Mouse (Mus musculus) large intestine, adult 2 months (tissue): ENCODE measurements around the gene Pard3b. TPM values are rescaled to one million over a fixed set of nuclear protein-coding genes. Genes with fewer than 3 reads are reported as not detected.

ENCODE experiments used
- DNase-seq: peaks from one replicate; pipeline ENCODE4 v3.0.0-alpha.2; 2012; ENCODE audit warnings: low read depth, low spot score
- WGBS: fragments of 180-500 bp; shearing (Covaris S2); methylation state at CpG from one replicate; pipeline ENCODE4 v1.1.7; 2018; 5-methylcytosine and 5-hydroxymethylcytosine counted together
- polyA plus RNA-seq: library from polyadenylated mRNA; depleted of rRNA; stranded (reverse); fragments of >200 nt; gene quantifications from 2 replicates; pipeline ENCODE4 v1.2.3, GENCODE M21; 2012

The Pard3b gene
- polyA plus RNA-seq, 1 experiment = 1.9 TPM

DNA sequence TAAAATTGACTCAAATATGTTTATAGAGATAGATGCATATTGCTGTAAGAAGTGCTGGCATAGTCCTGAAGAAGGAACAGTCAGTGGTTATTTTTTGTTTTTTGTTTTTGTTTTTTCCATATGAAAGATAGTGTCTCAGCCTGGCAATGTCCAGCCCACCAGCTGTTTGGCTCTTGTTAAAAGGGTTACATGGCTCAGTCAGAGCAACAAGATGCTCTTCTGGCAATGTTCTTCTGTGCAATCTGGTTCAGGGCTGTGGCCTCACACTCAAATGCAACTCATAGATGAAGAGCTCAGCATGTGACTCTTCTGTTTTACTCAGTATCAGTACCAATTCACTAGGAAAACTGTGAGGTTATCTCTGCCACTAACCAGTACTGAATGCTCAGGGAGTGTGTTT lies 104.2 kb downstream of the Pard3b start:
- no peak for DNase-seq

DNA sequence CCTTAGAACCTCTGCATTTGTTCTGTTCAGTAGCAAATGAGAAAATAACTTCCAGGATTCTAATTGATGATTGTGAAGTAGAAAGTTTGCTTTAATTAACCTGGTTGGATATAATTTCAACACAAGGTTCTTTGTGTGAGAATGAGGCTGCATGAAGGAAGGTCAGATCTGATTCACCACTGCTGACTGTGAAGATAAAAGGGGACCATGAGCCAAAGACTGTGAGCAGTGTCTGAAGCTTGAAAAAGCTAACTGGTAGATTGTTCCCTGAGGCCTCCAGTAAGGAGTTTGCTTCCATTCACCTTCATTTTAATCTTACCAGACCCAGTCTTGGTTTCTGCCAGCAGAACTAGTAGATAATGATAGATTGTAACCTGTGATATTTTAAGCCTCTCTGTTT lies 108.9 kb downstream of the Pard3b start:
- DNase-seq = no peak

DNA sequence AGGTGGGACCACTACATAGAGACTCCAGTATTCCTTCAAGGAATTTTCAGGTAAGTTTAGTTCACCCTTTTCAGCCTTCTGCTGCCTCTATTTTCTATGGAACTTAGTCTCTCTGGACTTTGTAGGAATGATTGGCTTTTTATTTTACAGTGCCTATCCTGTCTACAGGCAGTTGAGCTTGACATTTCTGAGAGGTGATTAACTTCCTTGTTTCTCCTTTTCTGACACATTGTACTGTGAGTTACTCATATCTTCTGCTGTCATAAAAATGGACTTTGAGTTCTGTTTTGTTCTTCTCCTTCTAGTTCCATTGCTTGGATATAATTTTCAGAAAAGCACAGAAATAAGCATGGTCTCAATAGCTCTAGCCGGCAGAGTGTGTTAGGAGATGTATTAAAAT lies 112.4 kb downstream of the Pard3b start:
- 70% methylated on average over 1 of the region's 1 CpGs for WGBS
- DNase-seq = no peak

DNA sequence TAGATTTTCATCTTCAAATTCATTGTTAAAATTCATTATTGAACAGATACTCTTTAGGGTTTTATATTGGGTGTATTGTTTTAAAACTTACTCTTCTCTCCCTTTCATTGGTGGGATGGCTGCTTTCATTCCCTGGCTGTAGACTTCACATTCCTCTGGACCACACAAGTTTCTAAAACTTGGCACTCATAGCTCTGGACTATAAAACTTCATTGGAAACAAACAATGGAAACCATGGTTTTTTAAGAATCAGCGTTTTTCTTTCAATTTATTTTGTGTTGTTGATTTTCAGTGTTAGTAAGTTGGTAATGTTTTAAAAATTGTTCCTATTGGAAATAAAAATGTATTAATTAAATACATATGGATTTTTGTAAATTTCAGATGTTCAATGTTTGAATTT lies 118.1 kb downstream of the Pard3b start:
- WGBS = 53% methylated on average over 1 of the region's 1 CpGs
- DNase-seq = no peak

DNA sequence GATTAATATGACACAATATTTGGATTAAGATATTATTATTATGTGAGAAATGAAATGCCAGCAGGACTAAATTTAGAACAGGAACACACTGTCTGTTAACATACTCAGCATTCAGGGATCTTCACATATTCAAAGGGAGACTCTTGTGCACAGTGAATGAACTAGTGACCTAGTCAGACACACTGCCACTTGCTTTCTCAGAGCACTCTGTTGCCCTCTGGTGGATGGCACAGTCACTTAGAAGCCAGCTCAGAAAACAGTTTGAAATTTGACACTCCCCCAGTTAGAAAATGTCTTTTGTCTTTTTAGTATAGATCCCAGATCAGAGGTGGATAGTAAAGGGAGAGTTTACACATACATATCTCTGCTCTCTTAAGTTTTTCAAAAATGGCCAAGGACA lies 132.6 kb downstream of the Pard3b start:
- DNase-seq = peak; percentile 59

DNA sequence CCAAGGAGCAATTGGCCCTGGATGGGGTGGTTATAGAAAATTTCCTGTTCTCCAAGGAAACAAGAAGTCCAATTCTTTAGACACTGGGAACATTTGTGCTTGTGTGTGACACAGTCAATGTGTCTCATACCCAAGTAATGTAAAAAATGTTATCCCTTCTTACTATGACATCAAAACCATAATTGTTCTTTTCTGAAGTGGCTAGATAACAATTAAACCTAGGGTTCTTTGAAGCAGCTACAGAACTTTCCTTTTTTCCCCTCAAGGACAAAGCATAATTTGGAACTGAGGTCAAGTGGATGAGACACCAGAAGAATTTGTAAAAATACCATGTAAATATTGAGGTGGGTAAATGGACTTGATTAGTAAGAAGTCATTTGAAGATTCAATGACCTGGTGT lies 140.1 kb downstream of the Pard3b start:
- DNase-seq = no peak

DNA sequence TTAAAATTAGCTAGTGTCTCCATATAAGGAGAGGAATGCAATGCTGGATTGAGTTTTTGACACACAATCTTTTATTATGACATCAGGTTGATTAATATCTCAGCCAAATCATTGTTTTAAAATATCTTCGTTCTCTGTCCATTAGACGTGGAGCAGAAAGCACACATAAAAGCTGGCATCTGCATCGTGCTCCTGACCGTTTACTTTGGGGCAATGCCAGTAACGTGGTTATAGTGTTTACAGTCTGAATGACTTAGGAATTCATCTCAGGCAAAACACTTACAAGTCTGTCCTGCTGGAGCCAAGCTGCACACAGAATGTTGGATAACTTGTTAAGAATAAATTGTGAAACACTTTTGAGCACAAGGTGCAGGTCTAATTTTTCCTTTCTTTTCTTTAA lies 141.3 kb downstream of the Pard3b start:
- peak; percentile 57 for DNase-seq
- 7% methylated on average over 5 of the region's 5 CpGs for WGBS

DNA sequence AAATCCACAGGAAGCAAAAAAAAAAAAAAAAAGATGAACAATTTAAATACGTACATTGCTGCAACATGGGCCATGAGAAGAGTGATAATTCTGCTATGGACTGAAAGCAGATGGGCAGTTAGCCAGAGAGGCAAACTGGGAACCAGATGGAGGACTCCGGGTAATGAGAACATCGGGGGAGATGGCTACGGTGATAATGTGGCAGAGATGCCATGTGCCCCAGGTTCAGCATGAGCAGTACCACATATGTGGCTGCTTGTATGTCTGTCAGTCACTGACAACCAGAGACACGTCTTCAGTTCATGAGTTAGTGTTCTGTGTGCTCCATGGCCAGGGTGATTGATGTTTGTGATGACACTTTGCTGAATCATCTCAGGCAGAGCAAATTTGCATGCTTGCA lies 157.7 kb downstream of the Pard3b start:
- 94% methylated on average over 5 of the region's 5 CpGs for WGBS

DNA sequence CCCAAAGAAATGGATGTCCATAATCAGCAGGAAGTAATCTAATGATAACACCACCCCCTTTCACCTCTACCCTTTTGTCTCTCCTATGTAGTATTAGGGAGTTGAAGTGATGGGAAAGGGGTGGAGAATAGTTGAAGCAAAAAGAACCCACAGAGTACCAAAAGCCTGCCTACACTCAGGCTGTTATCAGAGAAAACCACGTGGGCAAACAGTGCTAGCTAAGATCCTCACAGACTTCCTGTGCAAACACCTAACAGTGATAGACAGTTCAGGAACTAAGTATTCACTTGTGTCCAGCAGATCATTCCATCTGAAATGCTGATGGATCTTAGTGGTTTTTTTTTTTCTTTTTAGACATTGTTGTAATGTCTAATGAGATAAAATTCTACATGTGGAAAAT lies 181.6 kb downstream of the Pard3b start:
- DNase-seq = no peak
- WGBS = 20% methylated on average over 1 of the region's 1 CpGs

More for the DNA sequence above, 157.7 kb downstream of the Pard3b start:
- no peak for DNase-seq

DNA sequence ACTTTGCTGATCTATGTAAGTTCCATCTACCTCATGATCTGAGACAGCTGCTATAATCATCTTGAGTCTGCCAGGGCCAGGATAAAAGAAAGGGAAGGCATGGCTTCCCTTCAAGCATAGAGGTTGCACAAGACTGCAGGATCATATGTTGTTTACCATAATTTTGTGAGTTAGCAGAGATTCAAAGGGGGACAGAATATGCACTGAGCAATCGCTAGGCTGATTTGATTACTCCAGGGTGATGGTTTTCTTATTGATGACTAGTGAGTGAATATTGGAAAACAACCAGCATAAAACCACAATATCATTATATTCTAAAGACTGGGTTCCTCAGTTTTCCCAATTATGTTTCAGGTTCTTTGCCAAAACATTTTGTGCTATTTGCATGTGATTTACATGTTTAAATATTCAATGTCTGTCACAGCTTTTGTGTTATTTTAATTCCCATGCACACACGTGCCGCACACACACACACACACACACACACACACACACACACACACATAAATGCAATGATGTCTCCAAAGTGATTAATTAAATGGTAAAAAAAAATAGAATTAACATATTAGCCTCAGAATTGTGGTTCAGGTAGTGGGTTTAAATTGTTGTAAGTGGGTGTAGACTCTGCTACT lies 187.1 kb downstream of the Pard3b start:
- DNase-seq = no peak
- WGBS = 91% methylated on average over 3 of the region's 3 CpGs

DNA sequence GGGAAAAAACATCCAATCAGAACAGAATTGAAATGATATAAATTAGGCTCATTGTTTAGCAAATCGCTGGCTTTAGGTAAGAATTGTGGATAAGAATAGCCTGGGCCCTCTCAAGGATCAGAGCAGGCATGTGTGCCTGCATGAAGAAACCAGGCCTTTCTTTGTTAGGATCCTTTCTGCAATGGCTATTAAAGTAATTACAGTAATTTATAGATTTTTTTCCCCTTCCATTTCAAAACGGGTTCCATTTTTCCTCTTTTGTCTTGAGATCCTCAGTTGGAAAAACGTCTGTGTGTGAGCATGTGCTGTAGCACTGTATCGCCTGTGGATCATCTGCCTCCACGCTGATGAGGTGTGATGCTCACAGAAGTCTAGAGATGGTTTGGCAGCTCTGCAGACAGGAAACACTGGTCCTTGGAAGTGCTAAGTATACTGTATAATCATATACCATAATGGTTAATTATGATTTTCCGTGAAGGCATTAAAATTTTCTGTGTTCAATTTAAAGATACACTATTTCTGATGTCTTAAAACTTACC lies 198.5 kb downstream of the Pard3b start:
- WGBS = 73% methylated on average over 6 of the region's 6 CpGs
- no peak for DNase-seq

DNA sequence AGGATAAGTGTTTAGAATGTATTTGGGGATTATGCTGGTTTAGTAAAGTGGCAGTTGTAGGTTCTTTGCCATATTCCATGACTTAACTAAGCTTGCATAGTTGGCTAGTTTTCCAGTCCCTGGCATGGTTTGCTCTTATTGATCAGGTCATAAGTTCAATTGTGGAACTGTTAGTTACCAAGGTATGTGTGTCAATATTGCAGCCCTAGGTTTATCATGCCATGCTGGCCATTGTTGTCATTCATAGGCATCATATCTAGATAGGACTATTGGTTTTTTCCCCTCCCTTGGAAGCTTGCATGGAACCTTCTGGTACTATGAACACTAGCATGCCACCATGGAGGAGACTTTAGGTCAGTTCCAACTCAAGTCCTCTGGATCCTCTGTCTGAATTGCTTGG lies 208.0 kb downstream of the Pard3b start:
- no peak for DNase-seq

DNA sequence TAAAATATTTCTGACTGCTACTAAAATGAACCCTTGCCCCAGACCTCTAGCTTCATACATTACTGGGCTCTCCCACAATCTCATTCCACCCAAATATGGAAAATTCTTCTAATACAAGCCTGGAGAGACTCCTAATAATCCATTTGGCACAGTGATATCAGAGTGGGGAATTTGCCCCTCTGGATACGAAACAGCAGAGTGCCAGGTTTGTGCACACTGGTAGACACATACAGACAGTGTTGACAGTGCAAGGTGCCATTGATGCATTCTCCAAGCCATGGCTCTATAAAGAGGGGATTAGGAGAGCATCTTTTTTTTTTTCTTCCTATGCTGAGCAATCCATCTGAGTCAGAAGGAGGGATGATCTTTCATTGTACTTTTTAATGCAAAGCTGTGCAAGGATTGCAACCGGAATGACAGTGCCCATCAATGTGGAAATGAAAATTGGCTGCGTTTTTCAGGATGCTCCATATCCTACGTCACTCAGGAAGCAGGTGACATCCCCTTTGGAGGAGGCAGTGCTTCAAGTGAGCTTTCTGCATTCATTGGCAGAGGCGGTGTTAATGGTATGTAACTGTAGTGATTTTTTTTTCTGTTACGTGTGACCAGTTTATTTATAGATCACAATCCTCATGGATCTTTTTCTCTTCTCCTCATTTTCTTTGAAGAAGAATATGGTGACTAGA lies 210.5 kb downstream of the Pard3b start:
- no peak for DNase-seq
- WGBS = 84% methylated on average over 6 of the region's 6 CpGs

DNA sequence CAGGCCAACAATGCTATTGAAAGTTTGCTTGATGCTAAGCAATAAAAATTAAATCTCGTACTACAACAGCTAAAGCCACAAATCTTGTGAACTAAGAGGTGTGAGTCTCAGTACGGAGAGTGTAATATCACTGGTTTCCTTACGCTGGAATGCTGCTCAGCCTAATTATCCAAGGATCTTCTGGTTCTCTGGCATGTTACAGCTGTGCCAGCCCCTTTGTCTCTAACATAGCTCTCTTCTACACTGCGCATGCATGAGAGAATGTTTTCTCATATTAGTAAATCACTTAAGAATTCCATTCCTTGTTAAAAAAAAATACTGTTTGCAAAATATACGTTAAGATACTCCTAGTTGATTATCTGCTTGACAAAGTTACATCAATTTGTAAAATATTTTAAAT lies 211.8 kb downstream of the Pard3b start:
- WGBS = 83% methylated on average over 5 of the region's 5 CpGs
- no peak for DNase-seq

DNA sequence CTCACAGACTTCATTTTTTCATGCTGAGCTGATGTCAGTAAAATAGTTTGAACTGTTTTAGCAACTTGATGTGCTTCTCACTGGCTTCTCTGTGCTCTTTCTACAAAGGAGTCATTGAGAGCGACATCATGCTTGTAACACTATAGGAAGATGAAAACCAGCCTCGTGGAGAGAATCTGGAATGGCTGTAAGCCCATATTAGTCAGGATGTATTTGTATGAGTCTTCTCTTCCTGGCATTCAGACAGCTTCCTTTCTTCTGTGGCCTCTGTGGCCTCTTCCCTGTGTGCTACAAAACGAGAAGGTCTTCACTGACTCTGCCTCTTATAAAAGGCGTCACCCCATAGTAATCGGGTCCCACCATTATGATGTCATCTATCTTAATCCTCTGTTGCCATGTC lies 212.6 kb downstream of the Pard3b start:
- DNase-seq = no peak
- 63% methylated on average over 5 of the region's 5 CpGs for WGBS

DNA sequence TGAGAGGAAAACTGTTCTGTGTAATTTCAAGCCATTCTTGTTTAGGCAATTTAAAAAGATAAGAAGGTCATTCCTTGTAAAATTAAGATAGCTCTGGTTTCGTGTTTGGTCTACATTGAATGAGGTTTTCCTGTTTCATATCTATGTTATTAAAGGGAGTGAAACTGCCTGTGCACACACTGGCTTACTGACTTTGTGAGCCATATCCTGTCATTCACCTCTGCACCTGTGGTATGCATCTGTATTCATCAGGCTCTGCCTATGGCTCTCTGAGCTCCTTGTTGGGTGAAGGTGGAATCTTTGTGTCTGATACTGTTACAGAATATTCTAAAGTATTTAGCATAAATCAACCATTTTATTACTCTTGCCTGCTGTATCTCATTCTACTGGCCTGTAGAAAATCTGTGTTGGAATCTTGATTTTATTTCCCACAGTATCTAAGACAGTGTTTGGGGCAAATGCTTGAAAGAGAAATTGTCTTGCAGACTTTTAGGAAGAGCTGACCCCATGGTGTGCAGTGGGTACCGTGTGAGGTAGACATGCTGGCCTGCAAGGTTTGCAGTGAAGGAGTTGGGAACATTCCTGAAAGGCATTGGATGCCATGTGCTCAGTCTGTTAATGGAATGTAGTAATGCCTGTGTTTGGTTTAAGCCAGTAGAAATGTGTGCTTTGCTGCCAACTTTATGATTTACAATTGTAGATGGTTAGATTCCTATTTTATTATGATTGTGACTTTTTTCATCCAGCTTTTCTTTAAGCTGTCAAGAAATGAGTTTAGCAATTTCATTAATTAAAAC lies 228.9 kb downstream of the Pard3b start:
- WGBS = 41% methylated on average over 2 of the region's 2 CpGs
- no peak for DNase-seq

DNA sequence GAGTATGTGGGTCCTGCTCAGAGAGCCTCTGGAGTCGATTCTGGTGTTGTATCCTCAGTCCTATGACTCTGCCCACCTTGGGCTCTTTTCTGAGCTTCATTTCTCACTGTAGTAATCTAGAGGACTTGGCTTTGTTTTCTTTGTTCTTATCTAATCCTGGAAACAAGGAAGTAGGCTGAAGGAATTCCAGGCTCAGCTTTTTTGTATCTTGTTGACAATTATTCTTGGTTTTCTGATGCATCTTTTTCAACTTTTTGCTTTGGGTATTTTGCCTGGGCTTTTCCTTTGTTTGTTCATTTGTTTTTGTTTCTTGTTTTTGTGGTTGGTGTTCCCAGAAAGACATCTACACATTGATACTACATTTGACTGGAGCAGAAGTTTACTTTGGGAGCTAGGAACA lies 236.3 kb downstream of the Pard3b start:
- WGBS = 37% methylated on average over 1 of the region's 1 CpGs

DNA sequence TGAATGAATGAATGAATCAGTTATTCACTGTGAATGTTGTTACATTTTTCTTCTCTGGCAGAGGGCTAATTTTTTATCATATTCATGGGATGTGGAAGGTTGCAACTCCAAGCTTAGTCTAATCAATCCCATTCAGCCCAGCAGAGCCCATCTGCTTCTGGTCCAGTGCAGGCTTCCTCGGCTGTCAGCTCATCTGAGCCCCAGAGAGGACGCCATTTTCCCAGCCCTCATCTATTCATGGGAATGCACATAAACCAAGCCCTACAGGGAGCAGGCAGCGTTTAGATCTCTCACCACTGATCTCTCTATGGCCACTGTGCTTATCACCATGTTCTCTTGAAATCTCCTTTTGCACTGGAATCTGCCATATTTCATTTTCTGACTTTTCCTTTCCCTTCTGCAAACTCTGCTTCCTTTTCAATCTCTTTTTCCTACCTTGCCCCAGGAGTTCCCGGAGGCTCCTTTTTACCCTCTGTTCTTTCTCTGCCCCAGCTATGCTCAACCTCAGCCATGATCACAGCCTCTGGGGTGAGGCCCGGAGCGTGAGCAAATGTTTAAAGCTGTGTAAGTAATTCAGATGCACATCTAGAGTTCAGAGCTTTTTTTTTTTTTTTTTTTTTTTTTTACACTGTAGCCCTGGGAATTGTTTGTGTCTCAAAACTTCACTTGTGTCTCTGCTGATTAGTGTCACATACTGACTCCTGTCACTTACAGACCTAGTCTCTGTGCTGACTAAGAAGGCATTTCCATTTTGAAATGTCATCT lies 241.3 kb downstream of the Pard3b start:
- WGBS = 88% methylated on average over 6 of the region's 6 CpGs
- no peak for DNase-seq

More for the DNA sequence above, 236.3 kb downstream of the Pard3b start:
- DNase-seq = no peak

DNA sequence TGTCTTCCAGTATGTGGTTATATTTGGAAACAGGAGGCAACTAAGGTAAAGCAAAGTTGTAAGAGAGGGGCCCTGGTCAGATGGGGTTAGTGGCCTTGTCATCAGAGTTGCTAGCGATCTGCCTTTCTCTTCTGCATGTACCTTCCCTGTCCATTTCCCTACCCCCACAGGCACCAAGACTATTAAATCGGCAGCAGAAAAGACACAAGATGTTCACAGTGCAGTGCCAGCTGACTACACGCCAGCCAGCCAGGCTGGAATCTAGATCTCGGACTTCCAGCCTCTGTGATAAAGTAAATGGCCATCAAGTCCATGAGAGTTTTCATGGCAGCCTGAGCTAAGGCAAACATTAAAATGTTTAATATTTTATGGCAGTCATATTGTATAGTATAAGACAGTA lies 257.4 kb downstream of the Pard3b start:
- 64% methylated on average over 4 of the region's 4 CpGs for WGBS
- DNase-seq = no peak

DNA sequence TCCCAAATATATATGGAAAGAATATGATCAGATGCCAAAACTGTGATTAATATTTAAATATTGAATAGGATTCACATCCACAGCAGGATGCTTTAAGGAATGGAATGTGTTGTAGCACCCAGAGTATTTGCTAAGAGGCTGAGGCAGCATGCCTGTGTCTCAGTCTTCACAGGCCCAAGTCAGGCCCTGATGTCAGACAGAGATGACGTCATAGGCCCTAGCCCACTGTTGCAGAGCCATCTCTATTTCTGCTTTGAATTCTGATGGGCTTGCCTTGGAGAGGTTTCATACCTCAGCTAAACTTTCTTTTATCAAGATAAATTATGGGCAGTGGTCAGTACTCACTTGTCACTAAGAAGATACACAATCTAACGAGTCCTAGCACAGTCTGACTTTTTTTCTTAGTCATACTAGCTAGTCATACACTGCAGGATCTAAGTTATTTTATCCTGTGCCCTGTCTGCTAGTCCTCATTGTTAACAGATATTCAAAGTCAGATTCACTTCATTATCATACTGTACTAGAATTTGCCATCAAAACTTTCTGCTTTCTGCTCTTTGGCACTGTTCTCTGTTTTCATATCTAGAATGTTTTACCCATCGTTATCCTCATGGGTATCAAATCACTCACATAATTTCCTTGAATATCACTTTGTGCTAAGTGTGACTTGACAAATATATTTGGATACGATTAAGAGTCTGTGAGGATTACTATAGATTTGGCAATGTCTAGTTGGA lies 264.8 kb downstream of the Pard3b start:
- DNase-seq = no peak
- WGBS = 70% methylated on average over 4 of the region's 4 CpGs
